Mouse (Mus musculus): ENCODE data around the gene Adora1. TPM values are rescaled to one million over a fixed set of nuclear protein-coding genes. Genes with fewer than 3 reads are reported as not detected.

The Adora1 gene
- polyA plus RNA-seq, 2 experiments = 0.10 to 0.13 TPM

DNA sequence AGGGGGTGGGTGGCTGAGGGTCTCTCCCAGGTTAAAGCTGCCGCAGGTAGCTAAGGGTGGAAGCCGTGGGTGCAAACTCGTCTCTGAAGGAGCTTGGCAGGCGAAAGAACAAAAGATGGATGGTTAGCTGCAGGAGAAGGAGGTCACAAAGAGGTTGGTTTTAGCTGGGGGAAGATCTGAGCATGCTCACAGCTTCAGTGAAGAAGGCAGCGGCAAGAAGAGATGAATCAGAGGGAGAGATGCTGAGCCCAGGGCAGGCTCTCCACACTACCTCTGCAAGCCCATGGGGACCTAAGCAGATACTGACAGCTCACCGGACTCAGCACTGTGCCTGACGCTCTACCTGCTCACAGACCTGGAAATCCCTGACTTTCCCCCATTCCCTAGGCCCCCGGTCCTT, 6.1 kb upstream of the Adora1 start:
- H3K9me3 ChIP-seq (ENCODE audit: control insufficient read depth, low read length) = no peaks in the 10 kb centered on the region
- no peak overlapping the region for H3K9ac ChIP-seq (replicated peaks)
- TF ChIP-seq CTCF (IDR thresholded peaks at IDR 0.05; ENCODE audit: low read depth) (no peak), EP300 (IDR thresholded peaks at IDR 0.05; ENCODE audit: low read depth) (no peak)
- H3K27me3 ChIP-seq (ENCODE audit: control insufficient read depth, insufficient read depth, low read length) = 0 out of 2 replicates have a peak, but pooled peaks cover 3% of the 10 kb centered on the region
- H3K4me3 ChIP-seq (ENCODE audit: insufficient read depth in 1 of 2, low read depth in 2 of 2, low read length in 2 of 2) = no peak overlapping the region
- H3K4me2 ChIP-seq (ENCODE audit: low read depth) = no peak overlapping the region
- DNase-seq (ENCODE audit: low read depth in 3 of 3, low spot score in 3 of 3) (no peak), ATAC-seq (ENCODE audit: insufficient read depth) (no peak)
- H3K4me1 ChIP-seq (replicated peaks; ENCODE audit: control insufficient read depth in 2 of 2, insufficient read depth in 2 of 2, low read length in 1 of 2) = peaks cover 0 to 6% of the 10 kb centered on the region in 2 experiments; a peak in 1 of 4 replicates
- no peak overlapping the region for H3K27ac ChIP-seq
- 60% methylated on average over 8 of the region's 8 CpGs for WGBS (ENCODE audit: insufficient replicate concordance)
- no peaks in the 10 kb centered on the region for H3K36me3 ChIP-seq (replicated peaks; ENCODE audit: control insufficient read depth, insufficient read depth, low read depth)

DNA sequence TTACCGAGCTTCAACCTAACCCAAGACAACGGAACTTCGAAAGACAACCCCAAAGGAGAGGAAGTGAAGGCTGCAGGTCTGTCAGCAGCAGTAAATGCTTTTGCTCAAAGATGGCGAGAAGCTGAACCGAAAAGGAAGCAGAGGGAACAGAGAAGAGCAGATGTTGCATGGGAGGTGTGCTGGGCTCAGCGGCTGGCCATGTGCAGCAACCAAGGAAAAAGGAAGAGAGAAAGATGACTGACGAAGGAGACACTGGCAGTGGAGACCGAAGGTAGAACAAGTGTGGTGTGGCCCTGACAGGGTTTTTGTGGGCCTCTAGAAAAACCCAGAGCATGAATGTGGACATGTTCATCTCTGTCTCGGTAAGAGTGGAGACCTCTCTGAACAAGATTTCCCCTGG, 5.5 kb upstream of the Adora1 start:
- H3K36me3 ChIP-seq (replicated peaks; ENCODE audit: control insufficient read depth, insufficient read depth, low read depth) = no peaks in the 10 kb centered on the region
- DNase-seq (ENCODE audit: low read depth in 3 of 3, low spot score in 3 of 3) (no peak), ATAC-seq (ENCODE audit: insufficient read depth) (no peak)
- H3K27ac ChIP-seq = no peak overlapping the region
- H3K4me3 ChIP-seq (ENCODE audit: insufficient read depth in 1 of 2, low read depth in 2 of 2, low read length in 2 of 2) = no peak overlapping the region
- H3K4me1 ChIP-seq (replicated peaks; ENCODE audit: control insufficient read depth in 2 of 2, insufficient read depth in 2 of 2, low read length in 1 of 2) = peaks cover 0 to 6% of the 10 kb centered on the region in 2 experiments; a peak in 1 of 4 replicates
- 40% methylated on average over 9 of the region's 9 CpGs for WGBS (ENCODE audit: insufficient replicate concordance)
- peaks cover 8% of the 10 kb centered on the region for H3K27me3 ChIP-seq (ENCODE audit: control insufficient read depth, insufficient read depth, low read length)
- no peak overlapping the region for H3K9ac ChIP-seq (replicated peaks)
- H3K4me2 ChIP-seq (ENCODE audit: low read depth) = no peak overlapping the region
- no peaks in the 10 kb centered on the region for H3K9me3 ChIP-seq (ENCODE audit: control insufficient read depth, low read length)
- no peak for TF ChIP-seq CTCF (IDR thresholded peaks at IDR 0.05; ENCODE audit: low read depth)
- no peak for TF ChIP-seq EP300 (IDR thresholded peaks at IDR 0.05; ENCODE audit: low read depth)

DNA sequence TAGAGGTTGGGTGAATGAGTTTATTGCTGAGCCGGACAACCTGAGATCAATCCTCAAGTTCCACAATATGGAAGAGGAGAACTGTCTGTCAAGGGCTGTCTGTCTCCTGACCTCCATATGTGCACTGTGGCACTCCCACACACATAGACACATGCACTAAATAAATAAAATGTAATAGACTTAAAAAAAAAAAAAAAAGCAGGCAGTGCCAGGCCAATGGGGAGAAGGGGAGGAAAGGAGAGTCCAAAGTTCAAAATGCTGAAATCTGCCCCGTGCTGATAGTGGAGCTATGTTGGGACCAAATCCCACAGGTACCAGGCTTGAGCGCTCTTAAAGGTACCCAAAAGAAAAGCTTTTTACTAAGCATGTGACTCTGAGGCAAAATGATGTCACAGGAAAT, 2.2 kb upstream of the Adora1 start:
- ATAC-seq (ENCODE audit: insufficient read depth) = peak; percentile 55; the same call in 1 of the 2 replicates
- no peak overlapping the region for H3K4me3 ChIP-seq (ENCODE audit: insufficient read depth in 1 of 2, low read depth in 2 of 2, low read length in 2 of 2)
- no peak for DNase-seq (ENCODE audit: low read depth in 3 of 3, low spot score in 3 of 3)
- H3K27ac ChIP-seq = no peak overlapping the region
- H3K4me1 ChIP-seq (replicated peaks; ENCODE audit: control insufficient read depth in 2 of 2, insufficient read depth in 2 of 2, low read length in 1 of 2) = peaks cover 0 to 6% of the 10 kb centered on the region in 2 experiments; a peak in 1 of 4 replicates
- no peak overlapping the region for H3K4me2 ChIP-seq (ENCODE audit: low read depth)
- H3K36me3 ChIP-seq (replicated peaks; ENCODE audit: control insufficient read depth, insufficient read depth, low read depth) = no peaks in the 10 kb centered on the region
- TF ChIP-seq EP300 (IDR thresholded peaks at IDR 0.05; ENCODE audit: low read depth) = no peak
- TF ChIP-seq CTCF (IDR thresholded peaks at IDR 0.05; ENCODE audit: low read depth) = no peak
- peaks cover 30% of the 10 kb centered on the region for H3K27me3 ChIP-seq (ENCODE audit: control insufficient read depth, insufficient read depth, low read length)
- H3K9me3 ChIP-seq (ENCODE audit: control insufficient read depth, low read length) = no peaks in the 10 kb centered on the region
- 59% methylated on average over 3 of the region's 3 CpGs for WGBS (ENCODE audit: insufficient replicate concordance)
- H3K9ac ChIP-seq (replicated peaks) = no peak overlapping the region

DNA sequence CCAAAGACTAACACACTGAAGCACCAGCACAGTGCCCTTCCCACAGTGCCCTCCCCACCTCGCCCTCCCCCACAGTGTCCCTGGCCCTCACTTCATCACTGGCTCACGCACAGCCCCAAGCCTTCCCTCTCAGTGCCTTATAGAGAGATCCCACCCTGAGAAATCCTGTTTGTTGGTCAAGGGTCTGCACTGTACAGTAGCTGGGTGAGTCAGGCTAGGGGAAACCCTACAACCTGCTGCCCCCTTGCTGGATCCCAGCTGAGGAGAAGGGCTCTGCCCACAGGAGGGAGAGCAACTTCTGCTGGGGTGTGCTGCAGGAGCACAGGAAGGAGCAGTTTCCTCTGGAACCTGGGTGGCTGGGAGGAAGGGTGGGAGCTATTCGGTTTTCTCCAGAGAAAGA, 911 bp upstream of the Adora1 start:
- Histone ChIP-seq H3K27ac (no peak overlapping the region), H3K27me3 (ENCODE audit: control insufficient read depth, insufficient read depth, low read length) (peaks cover 30% of the 10 kb centered on the region)
- ATAC-seq (ENCODE audit: insufficient read depth) = no peak

DNA sequence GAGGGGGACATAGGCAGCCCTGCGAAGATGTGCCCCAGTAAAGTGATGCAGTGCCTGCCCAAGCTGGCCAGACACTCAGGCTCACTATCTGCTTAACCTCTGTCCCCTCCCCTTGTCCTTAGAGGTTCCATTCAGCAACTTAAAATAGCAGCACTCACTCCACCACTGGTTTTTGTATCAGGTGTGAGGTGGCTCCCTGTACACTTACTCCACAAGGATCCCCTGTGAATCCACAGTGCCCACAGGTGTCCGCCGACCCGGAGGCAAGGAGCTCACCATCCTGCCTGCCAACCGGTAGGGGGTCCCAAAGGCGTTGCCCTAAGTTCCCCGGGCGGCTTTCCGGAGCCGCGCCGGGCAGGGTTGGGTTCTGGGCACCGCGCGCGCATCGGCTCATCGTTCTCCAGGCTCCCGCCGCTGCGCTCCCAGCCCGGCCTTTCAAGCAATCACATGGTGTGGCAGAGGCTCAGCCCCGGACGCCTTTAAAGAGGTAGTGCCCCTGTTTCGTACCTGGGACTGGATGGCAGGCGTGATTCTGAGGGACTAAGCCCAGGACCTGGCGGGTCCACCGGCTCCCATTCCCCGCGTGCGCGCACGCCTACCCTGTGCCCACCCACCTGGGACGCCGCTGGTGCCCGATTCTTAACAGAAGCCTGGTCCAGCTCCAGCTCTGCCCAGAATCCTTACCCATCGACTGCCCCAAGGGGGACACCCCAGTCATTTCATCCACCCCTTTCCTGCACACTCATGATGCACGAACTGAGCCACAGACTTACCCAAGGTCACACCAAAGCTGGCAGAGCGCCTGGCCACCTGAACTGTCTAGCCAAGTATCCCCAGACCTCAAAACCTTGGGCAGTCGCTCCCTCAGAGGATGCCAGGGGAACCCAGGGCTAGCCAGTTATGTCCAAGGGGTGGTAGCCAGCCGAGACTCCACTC, 508 bp downstream of the Adora1 start:
- DNase-seq (ENCODE audit: low read depth in 3 of 3, low spot score in 3 of 3) = no peak
- Histone ChIP-seq H3K9me3 (ENCODE audit: control insufficient read depth, low read length) (no peaks in the 10 kb centered on the region), H3K9ac (replicated peaks) (no peak overlapping the region), H3K27ac (no peak overlapping the region), H3K27me3 (ENCODE audit: control insufficient read depth, insufficient read depth, low read length) (peaks cover 30% of the 10 kb centered on the region), H3K4me2 (ENCODE audit: low read depth) (peak overlapping the region; percentile 34), H3K4me1 (replicated peaks; ENCODE audit: control insufficient read depth in 2 of 2, insufficient read depth in 2 of 2, low read length in 1 of 2) (0 out of 4 replicates have a peak, but pooled peaks cover 0 to 3% of the 10 kb centered on the region in 2 experiments), H3K36me3 (replicated peaks; ENCODE audit: control insufficient read depth, insufficient read depth, low read depth) (no peaks in the 10 kb centered on the region), H3K4me3 (ENCODE audit: insufficient read depth in 1 of 2, low read depth in 2 of 2, low read length in 2 of 2) (peak overlapping the region in 1 of 2 experiments; percentile 28; a peak in 2 of 4 replicates)
- no peak for ATAC-seq (ENCODE audit: insufficient read depth)
- no peak for TF ChIP-seq EP300 (IDR thresholded peaks at IDR 0.05; ENCODE audit: low read depth)
- TF ChIP-seq CTCF (IDR thresholded peaks at IDR 0.05; ENCODE audit: low read depth) = no peak
- 3% methylated on average over 41 of the region's 41 CpGs for WGBS (ENCODE audit: insufficient replicate concordance)

More for the DNA sequence above, 911 bp upstream of the Adora1 start:
- DNase-seq (ENCODE audit: low read depth in 3 of 3, low spot score in 3 of 3) = no peak
- no peak overlapping the region for H3K4me2 ChIP-seq (ENCODE audit: low read depth)
- no peaks in the 10 kb centered on the region for H3K9me3 ChIP-seq (ENCODE audit: control insufficient read depth, low read length)
- H3K9ac ChIP-seq (replicated peaks) = no peak overlapping the region
- no peak overlapping the region for H3K4me3 ChIP-seq (ENCODE audit: insufficient read depth in 1 of 2, low read depth in 2 of 2, low read length in 2 of 2)
- 12% methylated on average over 3 of the region's 3 CpGs for WGBS (ENCODE audit: insufficient replicate concordance)
- H3K36me3 ChIP-seq (replicated peaks; ENCODE audit: control insufficient read depth, insufficient read depth, low read depth) = no peaks in the 10 kb centered on the region
- 0 out of 4 replicates have a peak, but pooled peaks cover 0 to 3% of the 10 kb centered on the region in 2 experiments for H3K4me1 ChIP-seq (replicated peaks; ENCODE audit: control insufficient read depth in 2 of 2, insufficient read depth in 2 of 2, low read length in 1 of 2)
- no peak for TF ChIP-seq CTCF (IDR thresholded peaks at IDR 0.05; ENCODE audit: low read depth)
- no peak for TF ChIP-seq EP300 (IDR thresholded peaks at IDR 0.05; ENCODE audit: low read depth)

Measured in liver, embryonic 14.5 days (tissue).